Mouse (Mus musculus): ENCODE measurements around the gene Tor3a. TPM values are rescaled to one million over a fixed set of nuclear protein-coding genes. Genes with fewer than 3 reads are reported as not detected.

Gene Tor3a
- polyA plus RNA-seq, 1 experiment, result 9.1 TPM

GRCm38 (mm10) chr1:156644061-156644460 lies 30.1 kb downstream of the Tor3a start:
- H3K4me3 ChIP-seq (ENCODE audit: insufficient read depth, low read length), result no peak overlapping the region
- TF ChIP-seq CTCF (IDR thresholded peaks at IDR 0.05; ENCODE audit: extremely low read depth, insufficient read depth, low read length), result no peak
- TF ChIP-seq POLR2A (IDR thresholded peaks at IDR 0.05; ENCODE audit: extremely low read depth, insufficient read depth, low read length), result no peak
- H3K27ac ChIP-seq (ENCODE audit: insufficient read depth, low read length), result no peak overlapping the region
- no peaks in the 10 kb centered on the region for H3K4me1 ChIP-seq (ENCODE audit: control insufficient read depth, insufficient read depth, low read length)

DNA sequence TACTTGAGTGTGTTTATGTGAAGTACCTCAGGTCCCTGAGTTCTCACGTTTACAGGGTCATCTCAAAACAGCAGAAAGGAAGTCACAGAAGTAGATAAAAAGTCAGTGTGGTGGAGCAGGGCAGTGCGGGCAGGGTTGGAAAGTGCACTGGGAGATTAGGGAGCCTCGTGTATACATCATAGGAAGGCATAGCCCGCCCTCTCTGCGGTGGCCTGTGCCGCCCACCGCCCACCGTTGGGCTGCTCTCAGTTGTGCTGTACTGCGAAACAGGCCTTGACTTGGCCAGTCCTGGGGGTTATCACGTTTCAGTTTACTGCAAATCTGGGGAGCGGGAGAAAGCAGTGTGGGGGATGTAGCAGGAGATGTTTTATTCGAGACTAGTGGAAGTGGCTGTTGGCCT lies 31.3 kb downstream of the Tor3a start:
- Histone ChIP-seq H3K4me1 (ENCODE audit: control insufficient read depth, insufficient read depth, low read length) (no peaks in the 10 kb centered on the region), H3K4me3 (ENCODE audit: insufficient read depth, low read length) (no peak overlapping the region), H3K27ac (ENCODE audit: insufficient read depth, low read length) (no peak overlapping the region)
- no peak for TF ChIP-seq CTCF (IDR thresholded peaks at IDR 0.05; ENCODE audit: extremely low read depth, insufficient read depth, low read length)

- no peak overlapping the region for H3K4me3 ChIP-seq (ENCODE audit: insufficient read depth, low read length)
- H3K4me1 ChIP-seq (ENCODE audit: control insufficient read depth, insufficient read depth, low read length), result no peaks in the 10 kb centered on the region
- TF ChIP-seq CTCF (IDR thresholded peaks at IDR 0.05; ENCODE audit: extremely low read depth, insufficient read depth, low read length) (no peak), POLR2A (IDR thresholded peaks at IDR 0.05; ENCODE audit: extremely low read depth, insufficient read depth, low read length) (no peak)
- no peak overlapping the region for H3K27ac ChIP-seq (ENCODE audit: insufficient read depth, low read length)
Measured at GRCm38 (mm10) chr1:156641808-156642207, 32.3 kb downstream of the Tor3a start.

DNA sequence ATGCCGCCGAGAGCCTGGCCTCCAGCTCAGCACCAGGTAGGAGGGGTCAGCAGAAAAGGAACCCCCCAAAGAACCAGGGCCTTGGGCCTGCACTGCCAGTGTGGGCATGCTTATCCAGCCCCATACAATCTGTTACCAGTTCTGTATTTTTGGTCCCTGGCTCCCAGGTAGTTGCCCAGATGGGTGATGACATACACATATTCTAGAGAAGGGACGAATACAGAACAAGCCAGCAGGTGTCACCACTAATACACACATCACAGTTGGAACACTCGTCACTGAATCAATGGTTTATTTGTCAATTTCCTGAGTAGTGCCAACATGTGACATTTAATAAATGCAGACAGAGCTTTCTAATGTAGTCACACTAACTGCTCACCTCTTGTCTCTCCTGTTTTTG lies 33.6 kb downstream of the Tor3a start:
- TF ChIP-seq CTCF (IDR thresholded peaks at IDR 0.05; ENCODE audit: extremely low read depth, insufficient read depth, low read length) (0 out of 2 replicates have a peak, but pooled peaks have one; percentile 17), POLR2A (IDR thresholded peaks at IDR 0.05; ENCODE audit: extremely low read depth, insufficient read depth, low read length) (no peak)
- Histone ChIP-seq H3K27ac (ENCODE audit: insufficient read depth, low read length) (no peak overlapping the region), H3K4me1 (ENCODE audit: control insufficient read depth, insufficient read depth, low read length) (no peaks in the 10 kb centered on the region), H3K4me3 (ENCODE audit: insufficient read depth, low read length) (no peak overlapping the region)

GRCm38 (mm10) chr1:156639455-156639854 lies 34.7 kb downstream of the Tor3a start:
- H3K27ac ChIP-seq (ENCODE audit: insufficient read depth, low read length), result no peak overlapping the region

GRCm38 (mm10) chr1:156635148-156635547 lies 39.0 kb downstream of the Tor3a start:
- Histone ChIP-seq H3K27ac (ENCODE audit: insufficient read depth, low read length) (no peak overlapping the region), H3K4me1 (ENCODE audit: control insufficient read depth, insufficient read depth, low read length) (peaks cover 2% of the 10 kb centered on the region; the same call in 1 of the 2 replicates), H3K4me3 (ENCODE audit: insufficient read depth, low read length) (no peak overlapping the region)
- TF ChIP-seq CTCF (IDR thresholded peaks at IDR 0.05; ENCODE audit: extremely low read depth, insufficient read depth, low read length) (no peak), POLR2A (IDR thresholded peaks at IDR 0.05; ENCODE audit: extremely low read depth, insufficient read depth, low read length) (no peak)

More at GRCm38 (mm10) chr1:156639455-156639854, 34.7 kb downstream of the Tor3a start:
- H3K4me1 ChIP-seq (ENCODE audit: control insufficient read depth, insufficient read depth, low read length), result no peaks in the 10 kb centered on the region
- H3K4me3 ChIP-seq (ENCODE audit: insufficient read depth, low read length), result no peak overlapping the region
- TF ChIP-seq CTCF (IDR thresholded peaks at IDR 0.05; ENCODE audit: extremely low read depth, insufficient read depth, low read length), result no peak
- no peak for TF ChIP-seq POLR2A (IDR thresholded peaks at IDR 0.05; ENCODE audit: extremely low read depth, insufficient read depth, low read length)

DNA sequence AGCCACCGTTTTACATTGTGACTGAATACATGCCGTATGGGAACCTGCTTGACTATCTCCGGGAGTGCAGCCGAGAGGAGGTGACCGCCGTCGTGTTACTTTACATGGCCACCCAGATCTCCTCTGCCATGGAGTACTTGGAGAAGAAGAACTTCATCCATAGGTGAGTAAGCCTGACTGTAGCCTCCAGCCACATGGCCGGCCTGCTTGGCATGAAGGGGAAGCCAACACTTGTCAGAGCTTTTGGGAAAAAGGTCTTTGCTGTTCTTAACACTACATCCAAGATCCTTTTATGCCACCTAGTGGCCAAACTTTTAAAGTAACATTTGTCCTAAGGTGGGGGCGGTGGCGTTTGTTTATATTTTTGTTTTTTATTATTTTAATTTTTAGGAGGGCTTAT lies 41.1 kb downstream of the Tor3a start:
- peaks cover 6% of the 10 kb centered on the region; the same call in 1 of the 2 replicates for H3K4me1 ChIP-seq (ENCODE audit: control insufficient read depth, insufficient read depth, low read length)
- TF ChIP-seq CTCF (IDR thresholded peaks at IDR 0.05; ENCODE audit: extremely low read depth, insufficient read depth, low read length), result peak; percentile 24; the same call in 1 of the 2 replicates
- TF ChIP-seq POLR2A (IDR thresholded peaks at IDR 0.05; ENCODE audit: extremely low read depth, insufficient read depth, low read length), result no peak
- H3K27ac ChIP-seq (ENCODE audit: insufficient read depth, low read length), result no peak overlapping the region
- no peak overlapping the region for H3K4me3 ChIP-seq (ENCODE audit: insufficient read depth, low read length)

- TF ChIP-seq CTCF (IDR thresholded peaks at IDR 0.05; ENCODE audit: extremely low read depth, insufficient read depth, low read length), result peak; percentile 28; the same call in 1 of the 2 replicates
- no peak for TF ChIP-seq POLR2A (IDR thresholded peaks at IDR 0.05; ENCODE audit: extremely low read depth, insufficient read depth, low read length)
Measured at GRCm38 (mm10) chr1:156630965-156631364, 43.2 kb downstream of the Tor3a start.

DNA sequence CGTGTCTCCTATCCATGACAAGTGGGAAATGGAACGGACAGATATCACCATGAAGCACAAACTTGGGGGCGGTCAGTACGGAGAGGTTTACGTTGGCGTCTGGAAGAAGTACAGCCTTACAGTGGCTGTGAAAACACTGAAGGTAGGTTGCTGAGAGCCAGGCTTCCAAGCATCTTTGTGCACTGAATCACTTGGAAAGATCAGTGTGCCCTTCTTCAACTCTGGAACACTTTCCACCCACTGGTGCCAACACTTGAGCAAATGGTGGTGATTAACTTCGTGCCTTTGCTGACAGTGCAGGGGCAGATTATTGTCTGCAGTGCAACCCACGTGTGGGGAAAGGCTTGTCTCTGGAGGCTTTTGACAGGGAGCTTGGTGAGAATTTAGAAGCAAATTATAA lies 44.2 kb downstream of the Tor3a start:
- H3K4me1 ChIP-seq (ENCODE audit: control insufficient read depth, insufficient read depth, low read length), result peaks cover 8% of the 10 kb centered on the region
- TF ChIP-seq CTCF (IDR thresholded peaks at IDR 0.05; ENCODE audit: extremely low read depth, insufficient read depth, low read length) (no peak), POLR2A (IDR thresholded peaks at IDR 0.05; ENCODE audit: extremely low read depth, insufficient read depth, low read length) (no peak)
- no peak overlapping the region for H3K4me3 ChIP-seq (ENCODE audit: insufficient read depth, low read length)
- H3K27ac ChIP-seq (ENCODE audit: insufficient read depth, low read length), result 0 out of 2 replicates have a peak overlapping the region, but pooled peaks have one; percentile 6

More at GRCm38 (mm10) chr1:156630965-156631364, 43.2 kb downstream of the Tor3a start:
- no peak overlapping the region for H3K27ac ChIP-seq (ENCODE audit: insufficient read depth, low read length)
- peaks cover 8% of the 10 kb centered on the region for H3K4me1 ChIP-seq (ENCODE audit: control insufficient read depth, insufficient read depth, low read length)
- no peak overlapping the region for H3K4me3 ChIP-seq (ENCODE audit: insufficient read depth, low read length)

DNA sequence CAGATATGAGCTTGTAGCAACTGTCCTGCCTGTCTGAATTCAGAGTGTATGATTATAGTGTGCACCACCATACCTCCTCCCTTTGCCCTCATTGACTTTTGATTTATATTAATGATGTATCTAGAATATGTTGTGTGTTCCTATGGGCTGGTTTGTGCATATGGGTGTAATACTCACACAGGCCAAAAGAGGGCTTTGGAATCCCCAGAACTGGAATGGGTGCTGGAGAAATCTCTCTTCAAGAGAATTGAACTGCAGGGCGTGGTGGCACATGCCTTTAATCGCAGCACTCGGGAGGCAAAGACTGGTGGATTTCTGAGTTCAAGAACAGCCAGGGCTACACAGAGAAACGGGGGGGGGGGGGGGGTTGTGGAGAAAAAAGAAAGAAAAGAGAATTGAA lies 47.4 kb downstream of the Tor3a start:
- TF ChIP-seq CTCF (IDR thresholded peaks at IDR 0.05; ENCODE audit: extremely low read depth, insufficient read depth, low read length) (no peak), POLR2A (IDR thresholded peaks at IDR 0.05; ENCODE audit: extremely low read depth, insufficient read depth, low read length) (no peak)
- Histone ChIP-seq H3K4me3 (ENCODE audit: insufficient read depth, low read length) (no peak overlapping the region), H3K4me1 (ENCODE audit: control insufficient read depth, insufficient read depth, low read length) (peaks cover 12% of the 10 kb centered on the region), H3K27ac (ENCODE audit: insufficient read depth, low read length) (no peak overlapping the region)
